Mouse (Mus musculus): ENCODE measurements around the gene Fat2.
A peak's percentile ranks its signal among the peaks of the same experiment; 100 is the strongest.

The Fat2 gene

GRCm38 (mm10) chr11:55240556-55240955 is 95.8 kb downstream of the Fat2 start:
- peak; percentile 79 for DNase-seq (ENCODE audit: low read depth, low spot score)

GRCm38 (mm10) chr11:55239496-55239895 is 96.9 kb downstream of the Fat2 start:
- no peak for DNase-seq (ENCODE audit: low read depth, low spot score)

- no peak for DNase-seq (ENCODE audit: low read depth, low spot score)
These were observed 99.5 kb downstream of the Fat2 start for GRCm38 (mm10) chr11:55236815-55237214.

GRCm38 (mm10) chr11:55234791-55235190 is 101.6 kb downstream of the Fat2 start:
- DNase-seq (ENCODE audit: low read depth, low spot score), result no peak

- no peak for DNase-seq (ENCODE audit: low read depth, low spot score)
These were observed 102.1 kb downstream of the Fat2 start for GRCm38 (mm10) chr11:55234288-55234687.

- peak; percentile 32 for DNase-seq (ENCODE audit: low read depth, low spot score)
These were observed 105.3 kb downstream of the Fat2 start for GRCm38 (mm10) chr11:55231034-55231433.

GRCm38 (mm10) chr11:55221306-55221705 is 115.1 kb downstream of the Fat2 start:
- peak; percentile 68 for DNase-seq (ENCODE audit: low read depth, low spot score)

- DNase-seq (ENCODE audit: low read depth, low spot score), result no peak
These were observed 117.9 kb downstream of the Fat2 start for GRCm38 (mm10) chr11:55218473-55218872.

- DNase-seq (ENCODE audit: low read depth, low spot score), result no peak
These were observed 118.5 kb downstream of the Fat2 start for GRCm38 (mm10) chr11:55217880-55218279.

- no peak for DNase-seq (ENCODE audit: low read depth, low spot score)
These were observed 118.9 kb downstream of the Fat2 start for GRCm38 (mm10) chr11:55217418-55217817.

- DNase-seq (ENCODE audit: low read depth, low spot score), result no peak
These were observed 119.5 kb downstream of the Fat2 start for GRCm38 (mm10) chr11:55216830-55217229.

- no peak for DNase-seq (ENCODE audit: low read depth, low spot score)
These were observed 120.3 kb downstream of the Fat2 start for GRCm38 (mm10) chr11:55216061-55216460.

GRCm38 (mm10) chr11:55214978-55215377 is 121.4 kb downstream of the Fat2 start:
- no peak for DNase-seq (ENCODE audit: low read depth, low spot score)

- no peak for DNase-seq (ENCODE audit: low read depth, low spot score)
These were observed 122.2 kb downstream of the Fat2 start for GRCm38 (mm10) chr11:55214161-55214560.

GRCm38 (mm10) chr11:55213518-55213917 is 122.8 kb downstream of the Fat2 start:
- no peak for DNase-seq (ENCODE audit: low read depth, low spot score)

- DNase-seq (ENCODE audit: low read depth, low spot score), result no peak
These were observed 126.6 kb downstream of the Fat2 start for GRCm38 (mm10) chr11:55209626-55210353.

- DNase-seq (ENCODE audit: low read depth, low spot score), result no peak
These were observed 127.3 kb downstream of the Fat2 start for GRCm38 (mm10) chr11:55209032-55209431.

- DNase-seq (ENCODE audit: low read depth, low spot score), result no peak
These were observed 128.2 kb downstream of the Fat2 start for GRCm38 (mm10) chr11:55208001-55208690.

- DNase-seq (ENCODE audit: low read depth, low spot score), result no peak
These were observed 131.8 kb downstream of the Fat2 start for GRCm38 (mm10) chr11:55204602-55205001.

GRCm38 (mm10) chr11:55204159-55204596 is 132.2 kb downstream of the Fat2 start, which contains the start of gene Slc36a1:
Gene Slc36a1, plus strand, starts transcription at chr11:55204350.
- peak; percentile 93 for DNase-seq (ENCODE audit: low read depth, low spot score)
